Mouse (Mus musculus) ES-Bruce4 (cell line): ENCODE data around the gene Zfp791. TPM values are rescaled to one million over a fixed set of nuclear protein-coding genes. Genes with fewer than 3 reads are reported as not detected.

Experiments used
- H3K27ac ChIP-seq: 2 replicates; pipeline ENCODE4 v1.5.1; 2012; ENCODE audit warnings: low read length, inconsistent platforms; ENCODE audit not compliant: insufficient read depth
- H3K27me3 ChIP-seq: 2 replicates; pipeline ENCODE4 v1.6.1; 2012; ENCODE audit warnings: mild to moderate bottlenecking, low read length, inconsistent platforms; ENCODE audit not compliant: control insufficient read depth, poor library complexity, insufficient read depth, severe bottlenecking
- H3K36me3 ChIP-seq: 2 replicates; pipeline ENCODE4 v1.6.1; 2012; ENCODE audit warnings: inconsistent platforms, mild to moderate bottlenecking, low read length, moderate library complexity; ENCODE audit not compliant: control insufficient read depth, poor library complexity, insufficient read depth, severe bottlenecking
- H3K4me1 ChIP-seq: one replicate; pipeline ENCODE4 v1.8.1; 2011; ENCODE audit warnings: low read length; ENCODE audit not compliant: control insufficient read depth, insufficient read depth
- H3K4me3 ChIP-seq: 2 replicates; pipeline ENCODE4 v1.5.1; 2011; ENCODE audit warnings: low read depth, mild to moderate bottlenecking, low read length
- H3K9ac ChIP-seq: 2 replicates; pipeline ENCODE4 v1.6.1; 2012; ENCODE audit warnings: low read depth, mild to moderate bottlenecking, inconsistent platforms; ENCODE audit not compliant: poor library complexity, severe bottlenecking
- H3K9me3 ChIP-seq: replicated peaks from 2 replicates; pipeline ENCODE4 v1.6.1; 2012; ENCODE audit warnings: mild to moderate bottlenecking, low read length, inconsistent platforms; ENCODE audit not compliant: control insufficient read depth, poor library complexity, insufficient read depth, severe bottlenecking
- CTCF ChIP-seq: IDR thresholded peaks from one replicate; pipeline ENCODE4 v1.8.1; 2011; ENCODE audit warnings: low read depth, low read length
- EP300 ChIP-seq: IDR thresholded peaks from 2 replicates; pipeline ENCODE4 v1.6.1; 2011; ENCODE audit warnings: low read depth, low read length; ENCODE audit not compliant: insufficient read depth
- POLR2A ChIP-seq: IDR thresholded peaks from one replicate; pipeline ENCODE4 v1.8.1; 2011; ENCODE audit warnings: low read length; ENCODE audit not compliant: insufficient read depth
- polyA plus RNA-seq: library from polyadenylated mRNA; stranded (reverse); fragments of >200 nt; gene quantifications from 2 replicates; pipeline ENCODE4 v1.2.4, GENCODE M21; 2011; ENCODE audit warnings: low read depth; ENCODE audit not compliant: missing spikeins, insufficient read depth, insufficient read length

The Zfp791 gene
- polyA plus RNA-seq, 1 experiment, result 2.0 TPM

DNA sequence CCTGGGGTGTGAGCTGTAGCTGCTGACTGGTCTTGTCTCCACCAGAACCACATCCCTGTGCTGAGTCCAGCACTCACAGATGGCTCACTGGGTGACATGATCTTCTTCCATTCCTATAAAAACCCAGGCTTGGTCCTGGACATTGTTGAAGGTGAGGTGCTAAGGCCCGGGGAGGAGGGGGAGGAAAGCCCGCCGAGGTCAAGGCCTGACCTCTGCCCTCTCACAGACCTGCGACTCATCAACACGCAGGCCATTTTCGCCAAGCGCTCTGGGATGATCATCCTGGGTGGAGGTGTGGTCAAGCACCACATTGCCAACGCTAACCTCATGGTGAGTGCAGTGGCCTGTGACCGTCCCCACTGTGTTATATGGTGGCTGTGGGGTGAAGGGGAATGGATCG, 48.7 kb downstream of the Zfp791 start:
- TF ChIP-seq EP300, result no peak
- no peak for TF ChIP-seq CTCF
- no peak for TF ChIP-seq POLR2A
- H3K36me3 ChIP-seq, result peaks cover 37% of the 10 kb centered on the region

DNA sequence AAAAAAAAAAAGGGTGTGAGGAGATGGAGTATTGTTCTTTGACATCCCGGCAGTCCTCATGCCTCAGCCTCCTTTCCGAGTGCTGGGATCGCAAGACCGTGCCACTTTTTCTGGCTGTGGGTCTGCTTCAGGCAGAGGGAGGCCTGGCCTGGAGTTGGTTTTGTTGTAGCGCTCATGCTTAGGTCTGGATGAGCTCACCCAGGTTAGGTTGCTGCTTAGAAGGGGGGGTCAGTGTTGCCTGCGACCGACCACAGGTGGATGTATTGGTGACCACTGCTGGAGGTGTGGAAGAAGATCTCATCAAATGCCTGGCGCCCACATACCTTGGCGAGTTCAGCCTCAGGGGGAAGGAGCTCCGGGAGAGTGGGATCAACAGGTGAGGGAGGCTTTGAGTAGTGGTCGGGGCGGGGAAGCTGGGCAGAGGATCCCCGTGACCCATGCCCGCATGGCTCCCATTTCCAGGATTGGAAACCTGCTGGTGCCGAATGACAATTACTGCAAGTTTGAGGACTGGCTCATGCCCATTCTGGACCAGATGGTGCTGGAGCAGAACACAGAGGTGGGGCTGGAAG, 49.8 kb downstream of the Zfp791 start:
- peak overlapping the region; percentile 36 for H3K4me3 ChIP-seq
- H3K27ac ChIP-seq, result no peak overlapping the region
- no peaks in the 10 kb centered on the region for H3K9me3 ChIP-seq
- H3K9ac ChIP-seq, result peak overlapping the region; percentile 93
- H3K27me3 ChIP-seq, result no peaks in the 10 kb centered on the region
- TF ChIP-seq POLR2A, result no peak
- no peak for TF ChIP-seq EP300
- TF ChIP-seq CTCF, result no peak
- H3K36me3 ChIP-seq, result peaks cover 30% of the 10 kb centered on the region
- no peaks in the 10 kb centered on the region for H3K4me1 ChIP-seq

More for the DNA sequence above, 48.7 kb downstream of the Zfp791 start:
- Histone ChIP-seq H3K27me3 (no peaks in the 10 kb centered on the region), H3K4me3 (no peak overlapping the region), H3K9ac (no peak overlapping the region), H3K27ac (no peak overlapping the region), H3K4me1 (no peaks in the 10 kb centered on the region), H3K9me3 (no peaks in the 10 kb centered on the region)

DNA sequence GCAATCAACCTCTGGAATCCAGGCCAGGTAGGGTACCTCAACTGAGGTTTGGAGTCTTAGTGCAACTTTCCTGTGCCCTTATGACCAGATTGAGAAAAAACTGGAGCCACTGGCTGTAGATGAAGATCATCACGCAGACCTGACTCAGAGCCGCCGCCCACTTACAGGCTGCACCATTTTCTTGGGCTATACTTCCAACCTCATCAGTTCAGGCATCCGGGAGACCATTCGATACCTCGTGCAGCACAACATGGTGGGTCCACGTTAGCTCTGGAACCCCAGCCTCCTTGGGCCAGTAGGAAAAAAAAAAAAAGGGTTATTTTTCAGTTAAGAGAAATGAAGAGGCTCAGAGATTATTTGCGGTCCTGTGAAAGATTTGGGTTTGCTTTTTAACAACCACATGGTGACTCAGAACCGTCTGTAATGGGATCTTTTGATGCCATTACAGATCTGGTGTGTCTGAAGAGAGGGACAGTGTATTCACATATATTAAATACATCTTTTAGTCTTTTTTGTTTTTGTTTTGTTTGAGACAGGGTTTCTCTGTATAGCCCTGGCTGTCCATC, 50.4 kb downstream of the Zfp791 start:
- Histone ChIP-seq H3K27ac (peak overlapping the region; percentile 74), H3K4me3 (peak overlapping the region; percentile 93), H3K27me3 (no peaks in the 10 kb centered on the region), H3K36me3 (peaks cover 29% of the 10 kb centered on the region), H3K9me3 (no peaks in the 10 kb centered on the region), H3K9ac (peak overlapping the region; percentile 93), H3K4me1 (no peaks in the 10 kb centered on the region)
- no peak for TF ChIP-seq EP300
- no peak for TF ChIP-seq POLR2A
- TF ChIP-seq CTCF, result no peak

DNA sequence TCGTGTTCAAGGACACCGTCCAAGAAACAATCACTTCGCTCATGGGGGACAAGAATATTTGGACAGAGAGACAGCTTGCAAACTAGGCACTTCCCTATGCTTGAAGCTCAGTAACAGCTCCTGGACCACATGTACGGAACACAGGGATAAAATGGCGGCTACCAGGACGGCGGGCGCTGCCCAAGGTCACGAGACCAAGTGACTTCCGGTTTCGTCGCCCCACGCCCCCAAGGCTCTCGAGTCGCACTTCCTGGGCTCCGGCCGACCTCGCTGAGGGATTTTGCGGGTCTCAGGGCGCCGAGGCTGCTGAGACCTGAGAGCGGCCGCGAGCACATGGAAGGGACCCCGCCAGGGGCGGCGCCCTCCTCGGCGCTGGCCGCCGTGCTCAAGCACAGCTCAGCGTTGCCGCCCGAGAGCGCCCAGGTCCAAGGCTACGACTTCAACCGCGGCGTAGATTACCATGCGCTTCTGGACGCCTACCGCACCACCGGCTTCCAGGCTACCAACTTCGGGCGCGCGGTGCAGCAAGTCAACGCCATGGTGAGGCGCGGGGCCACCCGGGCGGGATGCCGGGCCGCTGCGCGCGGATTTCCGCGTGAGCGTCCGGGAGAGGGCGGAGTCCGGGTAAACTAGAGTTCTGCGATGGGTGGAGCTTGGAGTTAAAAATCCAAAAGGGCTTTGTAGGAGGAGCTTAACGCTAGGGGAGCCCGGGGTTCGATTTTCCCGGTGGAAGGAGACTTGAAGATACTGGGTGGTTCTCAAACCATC, 51.2 kb downstream of the Zfp791 start, which contains the start of gene Dhps:
Gene Dhps (plus strand): TSS at position 244 of the 768 bp plus-strand sequence.
- peak within 1 kb of the TSS; percentile 93 for H3K9ac ChIP-seq
- no peaks in the 10 kb centered on the region for H3K4me1 ChIP-seq
- H3K4me3 ChIP-seq, result peak within 1 kb of the TSS; percentile 93
- H3K27me3 ChIP-seq, result no peaks in the 10 kb centered on the region
- TF ChIP-seq POLR2A (peak; percentile 31), EP300 (peak; percentile 61; the same call in 1 of the 2 replicates), CTCF (no peak)
- peaks cover 27% of the 10 kb centered on the region for H3K36me3 ChIP-seq
- peak within 1 kb of the TSS; percentile 96 for H3K27ac ChIP-seq
- H3K9me3 ChIP-seq, result no peaks in the 10 kb centered on the region

DNA sequence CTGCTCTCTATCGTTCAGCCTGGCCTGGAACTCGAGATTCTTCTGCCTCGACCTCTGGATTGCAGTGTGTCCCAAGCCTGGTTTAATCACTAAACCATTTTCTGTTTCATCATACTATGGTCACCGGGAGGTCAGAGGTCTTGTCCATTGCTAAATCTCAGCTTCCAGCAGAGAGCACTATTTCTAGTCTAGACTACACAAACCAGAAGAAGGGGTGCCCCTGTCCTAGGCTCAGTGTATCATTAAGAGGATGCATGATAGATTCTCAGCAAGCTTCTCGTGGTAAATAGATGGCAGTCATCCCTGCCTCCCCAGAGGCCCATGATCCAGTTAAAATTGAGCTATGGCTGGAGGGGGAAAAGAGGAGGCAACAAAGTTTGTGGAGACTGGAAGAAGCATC, 51.9 kb downstream of the Zfp791 start:
- Histone ChIP-seq H3K9me3 (no peaks in the 10 kb centered on the region), H3K4me3 (peak overlapping the region; percentile 93), H3K27ac (peak overlapping the region; percentile 96), H3K4me1 (no peaks in the 10 kb centered on the region), H3K27me3 (no peaks in the 10 kb centered on the region), H3K9ac (peak overlapping the region; percentile 93), H3K36me3 (peaks cover 31% of the 10 kb centered on the region)
- no peak for TF ChIP-seq CTCF
- TF ChIP-seq EP300, result no peak
- no peak for TF ChIP-seq POLR2A

DNA sequence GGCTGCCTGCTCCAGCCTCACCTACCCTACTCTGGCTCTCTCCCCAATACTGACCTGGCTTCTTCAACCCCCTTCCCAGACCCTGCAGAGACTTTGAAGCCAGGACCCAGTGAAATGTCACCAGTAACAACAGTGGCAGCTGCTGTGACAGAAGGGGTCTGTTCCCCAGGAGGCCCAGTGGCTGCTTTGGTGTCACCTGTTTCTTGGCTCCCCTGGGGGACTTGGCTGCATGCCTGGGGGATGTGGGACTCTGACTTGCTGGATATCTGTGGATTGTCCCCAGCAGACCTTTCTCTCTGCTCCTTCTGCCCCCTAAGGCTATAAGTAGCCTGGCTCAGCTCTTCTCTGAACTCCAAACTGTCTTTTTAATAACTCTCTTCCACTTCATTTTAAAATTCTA, 54.9 kb downstream of the Zfp791 start, which contains the start of gene Gm5741:
Gene Gm5741 (minus strand): TSS at position 1 of the 400 bp plus-strand sequence.
- H3K4me3 ChIP-seq, result no peak within 1 kb of the TSS
- H3K4me1 ChIP-seq, result no peaks in the 10 kb centered on the region
- no peak within 1 kb of the TSS for H3K9ac ChIP-seq
- no peaks in the 10 kb centered on the region for H3K9me3 ChIP-seq
- H3K27ac ChIP-seq, result no peak within 1 kb of the TSS
- TF ChIP-seq CTCF (no peak), EP300 (no peak), POLR2A (no peak)
- no peaks in the 10 kb centered on the region for H3K27me3 ChIP-seq
- peaks cover 10% of the 10 kb centered on the region; the same call in 1 of the 2 replicates for H3K36me3 ChIP-seq
